Mouse (Mus musculus) G1E-ER4 (cell line): ENCODE results near the gene Hs3st5. TPM values are rescaled to one million over a fixed set of nuclear protein-coding genes. Genes with fewer than 3 reads are reported as not detected.

ENCODE experiments used
- GATA1 ChIP-seq: IDR thresholded peaks from one replicate; pipeline ENCODE4 v1.8.0; 2012; ENCODE audit warnings: low read length, inconsistent platforms
- polyA plus RNA-seq: library from polyadenylated mRNA; stranded (reverse); fragments of >175 nt; gene quantifications from 2 replicates; pipeline ENCODE4 v1.2.3, GENCODE M21; 2012

Gene Hs3st5
- not detected in 2 replicates for polyA plus RNA-seq

- no peak for TF ChIP-seq GATA1
Measured at GRCm38 (mm10) chr10:36506727-36507555, at the start of gene Hs3st5. TSS of gene Hs3st5 (plus strand) at chr10:36506814.

GRCm38 (mm10) chr10:36468664-36469063 is 38.0 kb upstream of the Hs3st5 start:
- no peak for TF ChIP-seq GATA1

GRCm38 (mm10) chr10:36471135-36471534 is 35.5 kb upstream of the Hs3st5 start:
- no peak for TF ChIP-seq GATA1

GRCm38 (mm10) chr10:36474834-36475233 is 31.8 kb upstream of the Hs3st5 start:
- no peak for TF ChIP-seq GATA1

GRCm38 (mm10) chr10:36477543-36477942 is 29.1 kb upstream of the Hs3st5 start:
- TF ChIP-seq GATA1: no peak

- TF ChIP-seq GATA1: no peak
Measured at GRCm38 (mm10) chr10:36483362-36483761, 23.3 kb upstream of the Hs3st5 start.

- TF ChIP-seq GATA1: no peak
Measured at GRCm38 (mm10) chr10:36484011-36484410, 22.6 kb upstream of the Hs3st5 start.

- TF ChIP-seq GATA1: no peak
Measured at GRCm38 (mm10) chr10:36484728-36485300, 21.8 kb upstream of the Hs3st5 start.

GRCm38 (mm10) chr10:36493566-36493965 is 13.0 kb upstream of the Hs3st5 start:
- no peak for TF ChIP-seq GATA1

GRCm38 (mm10) chr10:36499713-36500112 is 6.9 kb upstream of the Hs3st5 start:
- TF ChIP-seq GATA1: no peak

- TF ChIP-seq GATA1: no peak
Measured at GRCm38 (mm10) chr10:36506033-36506726, 434 bp upstream of the Hs3st5 start.

- TF ChIP-seq GATA1: no peak
Measured at GRCm38 (mm10) chr10:36507556-36507870, 899 bp downstream of the Hs3st5 start.

- no peak for TF ChIP-seq GATA1
Measured at GRCm38 (mm10) chr10:36507991-36508546, 1.5 kb downstream of the Hs3st5 start.

GRCm38 (mm10) chr10:36509477-36509876 is 2.9 kb downstream of the Hs3st5 start:
- TF ChIP-seq GATA1: no peak

GRCm38 (mm10) chr10:36523881-36524280 is 17.3 kb downstream of the Hs3st5 start:
- TF ChIP-seq GATA1: no peak
